Mouse (Mus musculus) heart, postnatal 0 days (tissue): Measurements from ENCODE around the gene Xirp1. TPM values are rescaled to one million over a fixed set of nuclear protein-coding genes. Genes with fewer than 3 reads are reported as not detected.
"Not testable (repeated sequence)": the region's sequence is repeated elsewhere in the genome, so short reads cannot be mapped to it uniquely, and the experiment has no call there.

Source experiments
- ATAC-seq: fragments of 200-750 bp; cut with Nextera tagmentation; 2 replicates; pipeline ENCODE4 v1.8.0; 2017; ENCODE audit warnings: low read depth, moderate number of reproducible peaks, moderate library complexity; ENCODE audit not compliant: insufficient read depth
- DNase-seq: peaks from one replicate; pipeline ENCODE4 v3.0.0-alpha.2; 2016; ENCODE audit warnings: low spot score
- H3K27ac ChIP-seq: fragments of 300-500 bp; sonication (generic); 2 replicates; pipeline ENCODE4 v1.5.1; 2014; ENCODE audit warnings: low read depth, mild to moderate bottlenecking
- H3K27me3 ChIP-seq: fragments of 300-500 bp; sonication (generic); 2 replicates; pipeline ENCODE4 v1.6.1; 2014; ENCODE audit warnings: low read length, mixed read lengths; ENCODE audit not compliant: control insufficient read depth, insufficient read depth
- H3K36me3 ChIP-seq: fragments of 300-500 bp; sonication (generic); replicated peaks from 2 replicates; pipeline ENCODE4 v1.6.1; 2014; ENCODE audit warnings: low read length, mixed read lengths; ENCODE audit not compliant: control insufficient read depth, insufficient read depth
- H3K4me1 ChIP-seq: fragments of 300-500 bp; sonication (generic); 2 replicates; pipeline ENCODE4 v1.6.1; 2014; ENCODE audit warnings: antibody characterized with exemption; ENCODE audit not compliant: control insufficient read depth, insufficient read depth
- H3K4me2 ChIP-seq: fragments of 300-500 bp; sonication (generic); 2 replicates; pipeline ENCODE4 v1.6.1; 2014; ENCODE audit warnings: low read depth, mild to moderate bottlenecking, low read length, moderate library complexity
- H3K4me3 ChIP-seq: fragments of 300-500 bp; sonication (generic); 2 replicates; pipeline ENCODE4 v1.5.1; 2014; ENCODE audit warnings: low read depth, low read length
- H3K9ac ChIP-seq: fragments of 300-500 bp; sonication (generic); replicated peaks from 2 replicates; pipeline ENCODE4 v1.6.1; 2014; ENCODE audit warnings: low read depth, low read length, mixed read lengths
- H3K9me3 ChIP-seq: fragments of 300-500 bp; sonication (generic); replicated peaks from 2 replicates; pipeline ENCODE4 v1.6.1; 2016; ENCODE audit warnings: low read length; ENCODE audit not compliant: control insufficient read depth
- CTCF ChIP-seq: IDR thresholded peaks from 2 replicates; pipeline ENCODE4 v1.5.1; 2016; ENCODE audit warnings: antibody characterized with exemption, control low read depth, low read depth
- EP300 ChIP-seq: IDR thresholded peaks from 2 replicates; pipeline ENCODE4 v1.6.1; 2016; ENCODE audit warnings: antibody characterized with exemption, low read depth
- WGBS: fragments of 180-500 bp; shearing (Covaris S2); extraction: QIAGEN DNeasy Blood & Tissue Kit; methylation state at CpG from one replicate; pipeline ENCODE4 v1.1.7; 2014; 5-methylcytosine and 5-hydroxymethylcytosine counted together
- polyA plus RNA-seq: library from polyadenylated mRNA; unstranded; fragments of >200 nt; fragmentation: Nextera tagmentation; extraction: Ambion mirVana; gene quantifications from 2 replicates; pipeline ENCODE4 v1.2.1, GENCODE M21; 2015
- total RNA-seq: library from RNA; depleted of rRNA; stranded (reverse); fragments of >200 nt; gene quantifications from 2 replicates; pipeline ENCODE4 v1.2.3, GENCODE M21; 2014; ENCODE audit warnings: low replicate concordance

Xirp1 gene
- total and polyA plus RNA-seq, 2 experiments from 2014 or later, result 45.1 to 140 TPM

GRCm38 (mm10) chr9:120020285-120020890 lies 3.0 kb downstream of the Xirp1 start:
- Histone ChIP-seq H3K27me3 (no peaks in the 10 kb centered on the region), H3K4me1 (peaks cover 24% of the 10 kb centered on the region), H3K4me3 (peak overlapping the region; percentile 78), H3K9me3 (no peaks in the 10 kb centered on the region), H3K36me3 (peaks cover 44% of the 10 kb centered on the region), H3K4me2 (peak overlapping the region; percentile 59), H3K9ac (peak overlapping the region; percentile 98), H3K27ac (peak overlapping the region; percentile 98)
- WGBS, result 15% methylated on average over 7 of the region's 7 CpGs
- ATAC-seq (peak; percentile 15; the same call in 1 of the 2 replicates), DNase-seq (peak; percentile 84)
- peak; percentile 82 for TF ChIP-seq CTCF
- no peak; the same call in 1 of the 2 replicates for TF ChIP-seq EP300

- Histone ChIP-seq H3K36me3 (peaks cover 70% of the 10 kb centered on the region), H3K27me3 (no peaks in the 10 kb centered on the region), H3K27ac (no peak overlapping the region), H3K9ac (no peak overlapping the region), H3K9me3 (no peaks in the 10 kb centered on the region), H3K4me3 (no peak overlapping the region), H3K4me2 (no peak overlapping the region), H3K4me1 (peaks cover 28% of the 10 kb centered on the region)
- DNase-seq, result no peak
- WGBS, result 58% methylated on average over 10 of the region's 10 CpGs
- ATAC-seq, result no peak
- no peak for TF ChIP-seq EP300
- TF ChIP-seq CTCF, result no peak
Measured at GRCm38 (mm10) chr9:120016956-120017355, 6.4 kb downstream of the Xirp1 start.

- no peak overlapping the region for H3K4me3 ChIP-seq
- no peaks in the 10 kb centered on the region for H3K9me3 ChIP-seq
- 0 out of 2 replicates have a peak overlapping the region, but pooled peaks have one; percentile 96 for H3K27ac ChIP-seq
- no peaks in the 10 kb centered on the region for H3K27me3 ChIP-seq
- H3K9ac ChIP-seq, result no peak overlapping the region
- TF ChIP-seq EP300 (no peak), CTCF (no peak)
- DNase-seq (no peak), ATAC-seq (no peak)
- H3K36me3 ChIP-seq, result peaks cover 70% of the 10 kb centered on the region
- H3K4me1 ChIP-seq, result peaks cover 27% of the 10 kb centered on the region
- WGBS, result 50% methylated on average over 6 of the region's 6 CpGs
- H3K4me2 ChIP-seq, result no peak overlapping the region
Measured at GRCm38 (mm10) chr9:120014828-120015227, 8.6 kb downstream of the Xirp1 start.

- Histone ChIP-seq H3K27ac (peak overlapping the region; percentile 96), H3K4me3 (no peak overlapping the region), H3K4me1 (peaks cover 23% of the 10 kb centered on the region; the same call in 1 of the 2 replicates), H3K4me2 (no peak overlapping the region), H3K9me3 (no peaks in the 10 kb centered on the region), H3K27me3 (no peaks in the 10 kb centered on the region), H3K36me3 (peaks cover 55% of the 10 kb centered on the region), H3K9ac (no peak overlapping the region; the same call in 1 of the 2 replicates)
- no peak for DNase-seq
- TF ChIP-seq CTCF, result no peak
- no peak for TF ChIP-seq EP300
- 54% methylated on average over 11 of the region's 11 CpGs for WGBS
- ATAC-seq, result no peak
Measured at GRCm38 (mm10) chr9:120013251-120013820, 10.1 kb downstream of the Xirp1 start.

GRCm38 (mm10) chr9:120012781-120013180 lies 10.6 kb downstream of the Xirp1 start:
- 71% methylated on average over 5 of the region's 5 CpGs for WGBS
- H3K27ac ChIP-seq, result peak overlapping the region; percentile 96
- H3K4me1 ChIP-seq, result peaks cover 23% of the 10 kb centered on the region; the same call in 1 of the 2 replicates
- DNase-seq, result no peak
- H3K9ac ChIP-seq, result no peak overlapping the region; the same call in 1 of the 2 replicates
- H3K9me3 ChIP-seq, result no peaks in the 10 kb centered on the region
- no peak for TF ChIP-seq CTCF
- TF ChIP-seq EP300, result no peak
- no peaks in the 10 kb centered on the region for H3K27me3 ChIP-seq
- H3K4me3 ChIP-seq, result no peak overlapping the region
- H3K36me3 ChIP-seq, result peaks cover 50% of the 10 kb centered on the region
- no peak for ATAC-seq
- H3K4me2 ChIP-seq, result no peak overlapping the region

GRCm38 (mm10) chr9:120012161-120012560 lies 11.2 kb downstream of the Xirp1 start:
- not testable (repeated sequence) for H3K9me3 ChIP-seq, ATAC-seq, H3K4me2 ChIP-seq, DNase-seq, H3K9ac ChIP-seq, H3K4me3 ChIP-seq, H3K27me3 ChIP-seq
- 75% methylated on average over 6 of the region's 6 CpGs for WGBS
- H3K27ac ChIP-seq, result peak overlapping the region; percentile 96
- peaks cover 18% of the 10 kb centered on the region; the same call in 1 of the 2 replicates for H3K4me1 ChIP-seq
- H3K36me3 ChIP-seq, result peaks cover 43% of the 10 kb centered on the region
